Mouse (Mus musculus) olfactory bulb, adult 2 months (tissue): ENCODE data around the gene Fat3.

Source experiments
- CTCF ChIP-seq: fragments of 200-500 bp; IDR thresholded peaks from 2 replicates; pipeline ENCODE4 v1.5.1; 2012; ENCODE audit warnings: low read depth, mild to moderate bottlenecking, low read length, moderate library complexity; ENCODE audit not compliant: insufficient read depth
- POLR2A ChIP-seq: fragments of 200-500 bp; IDR thresholded peaks from 2 replicates; pipeline ENCODE4 v1.6.1; 2012; ENCODE audit warnings: mild to moderate bottlenecking, low read depth, low read length, moderate library complexity; ENCODE audit not compliant: insufficient read depth

GRCm38 (mm10) chr9:16214731-16215681 lies 286.1 kb downstream of the Fat3 start:
- TF ChIP-seq CTCF (no peak), POLR2A (no peak)
